Mouse (Mus musculus): ENCODE results near the gene Rnf207.
A peak's percentile ranks its signal among the peaks of the same experiment; 100 is the strongest.

- TF ChIP-seq POLR2A (IDR thresholded peaks at IDR 0.05; ENCODE audit: low read depth, low read length), result no peak
- TF ChIP-seq CTCF (IDR thresholded peaks at IDR 0.05; ENCODE audit: extremely low read depth, insufficient read length, insufficient replicate concordance, low read depth, low read length), result peak; percentile 78; the same call in 1 of the 2 replicates
Measured at GRCm38 (mm10) chr4:152285505-152285904, 33.3 kb downstream of the Rnf207 start.
